Mouse (Mus musculus) embryonic stem cell, embryonic (primary cell): ENCODE data around the gene Tubb1.

Experiments used
- CTCF ChIA-PET, 4 experiments: fragments of 300-600 bp in 2 of 4; fragments of 350-600 bp in 2 of 4; sonication (Branson Sonifier 250); formaldehyde crosslinking; loops; one replicate each; lab custom pipeline; 2022; ENCODE audit warnings: inconsistent platforms in 2 of 4; lab: Charles Lee
- POLR2A ChIA-PET, 4 experiments: fragments of 300-600 bp in 2 of 4; fragments of 350-600 bp in 2 of 4; sonication (Branson Sonifier 250); formaldehyde crosslinking; loops; one replicate each; lab custom pipeline; 2022; ENCODE audit warnings: antibody characterized with exemption in 4 of 4, inconsistent platforms in 1 of 4; lab: Charles Lee

Tubb1 gene

DNA sequence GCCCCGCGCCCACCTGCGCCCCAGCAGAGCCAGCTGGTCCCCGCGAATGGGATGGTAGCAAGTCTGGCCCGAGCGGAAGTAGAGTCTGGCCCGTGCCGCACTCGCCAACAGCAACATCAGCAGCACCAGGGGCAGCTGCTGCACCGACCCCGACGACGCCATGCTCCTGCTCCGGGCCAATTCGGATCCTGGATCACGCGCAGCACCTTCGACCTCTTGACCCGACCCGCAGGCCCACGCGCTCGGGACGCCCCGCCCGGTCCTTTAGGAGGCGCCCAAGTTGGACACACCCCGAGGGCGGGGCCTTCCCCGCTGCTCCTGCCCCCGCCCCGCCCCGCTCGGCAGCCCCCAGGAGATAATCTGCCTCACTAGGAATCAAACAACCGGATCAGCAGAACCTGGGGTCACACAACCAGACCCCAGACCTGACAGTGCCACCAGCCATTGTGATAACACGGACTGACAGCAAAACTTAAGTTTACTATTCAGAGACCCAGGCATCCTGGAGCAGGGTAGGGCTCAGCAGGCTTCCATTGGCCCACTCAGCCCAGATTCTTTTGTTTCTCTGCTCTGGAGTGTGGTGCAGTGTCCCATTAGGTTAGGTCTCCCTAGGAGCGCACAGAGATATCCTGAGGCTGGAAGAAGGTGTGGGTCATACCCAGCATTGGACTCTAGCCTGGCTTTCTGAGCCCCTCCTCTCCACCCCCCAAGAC, 11.6 kb upstream of the Tubb1 start, which contains the start of gene Ctsz:
TSS of gene Ctsz (minus strand) at position 303 of the 713 bp plus-strand sequence.
- POLR2A ChIA-PET, result interaction anchor here (0.6 to 3.0 kb wide), 9 partner anchors 11 to 236 kb away, joined by 3 to 15 read pairs (median 3); partner anchors contain the start of gene Atp5e (in 2 of the 4)

DNA sequence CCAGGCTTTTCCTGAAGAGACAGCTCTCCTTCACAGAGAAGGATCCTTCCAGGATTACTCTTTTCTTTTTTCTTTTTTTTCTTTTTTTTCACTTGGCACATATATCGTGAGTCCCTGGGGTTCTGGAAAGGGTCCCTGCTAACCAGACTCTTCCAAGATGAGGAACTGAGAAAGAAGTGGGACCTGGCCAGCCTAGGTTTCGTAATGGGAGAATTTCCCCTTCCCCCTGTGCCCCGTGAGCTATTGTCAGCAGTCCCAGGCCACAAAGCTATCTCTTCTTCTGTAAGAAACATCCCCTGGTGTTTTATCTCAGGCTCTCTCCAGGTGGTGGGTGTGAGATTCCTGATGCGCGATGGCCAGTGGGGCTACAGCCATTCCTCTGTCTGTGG, 11.1 kb upstream of the Tubb1 start:
- ChIA-PET POLR2A (interaction anchor here in 3 of 4 experiments (0.6 to 3.0 kb wide), 4 partner anchors 12 to 235 kb away, joined by 3 to 15 read pairs (median 4); partner anchors contain the start of gene Atp5e (in 1 of the 3)), CTCF (interaction anchor here in 1 of 4 experiments (0.6 kb wide), 1 partner anchor 33 kb away, joined by 5 read pairs; no protein-coding TSS in a partner anchor)

More for the DNA sequence above, 11.6 kb upstream of the Tubb1 start, which contains the start of gene Ctsz:
- CTCF ChIA-PET, result interaction anchor here in 2 of 4 experiments (0.5 to 0.6 kb wide), 2 partner anchors 33 to 1666 kb away, joined by 3 to 5 read pairs; no protein-coding TSS in a partner anchor

DNA sequence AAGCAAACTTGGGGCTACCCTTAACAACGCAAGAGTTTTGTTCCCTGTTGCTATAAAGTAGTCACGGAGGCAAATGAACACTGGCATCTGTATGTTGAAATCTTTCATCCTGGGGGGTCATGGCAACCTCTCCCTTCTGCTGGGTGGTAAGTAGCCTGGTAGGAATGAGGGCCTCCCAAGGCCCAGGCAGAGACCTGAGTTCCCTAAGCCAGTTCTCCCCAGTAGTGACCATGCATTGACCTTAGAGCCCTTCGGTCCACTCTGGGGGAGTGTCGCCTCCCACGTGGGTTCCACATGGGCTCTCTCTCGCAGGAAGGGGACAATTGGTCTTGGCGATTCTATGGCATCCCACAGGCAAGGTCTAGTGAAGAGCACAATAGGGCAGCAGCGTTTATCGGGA, 10.5 kb upstream of the Tubb1 start:
- POLR2A ChIA-PET, result interaction anchor here in 3 of 4 experiments (0.6 to 3.0 kb wide), 3 partner anchors 12 to 235 kb away, joined by 3 to 15 read pairs (median 6); partner anchors contain the start of gene Atp5e (in 1 of the 3)
- CTCF ChIA-PET, result no interaction called here

DNA sequence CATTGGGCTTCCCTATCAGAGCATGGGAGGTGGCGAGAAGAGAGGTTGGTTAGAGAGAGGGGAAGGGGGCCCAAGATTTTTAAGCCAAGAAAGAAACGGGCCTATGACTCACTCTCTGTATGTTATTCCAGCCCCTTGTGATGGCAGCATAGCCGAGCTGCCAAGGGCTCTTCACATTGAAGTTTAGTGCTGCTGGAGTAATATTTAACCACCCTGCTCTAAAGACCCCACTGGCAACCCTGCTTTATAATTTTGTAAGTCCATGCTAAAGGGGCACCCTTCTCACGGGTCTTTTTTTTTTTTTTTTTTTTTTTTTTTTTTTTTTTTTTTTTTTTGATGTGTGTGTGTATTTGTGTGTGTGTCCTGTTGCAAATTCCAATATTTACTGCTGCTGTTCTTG, 8.6 kb upstream of the Tubb1 start:
- ChIA-PET CTCF (no interaction called here), POLR2A (interaction anchor here in 1 of 4 experiments (0.8 to 1.2 kb wide), 3 partner anchors 16 to 21 kb away, joined by 3 read pairs; no protein-coding TSS in a partner anchor)

DNA sequence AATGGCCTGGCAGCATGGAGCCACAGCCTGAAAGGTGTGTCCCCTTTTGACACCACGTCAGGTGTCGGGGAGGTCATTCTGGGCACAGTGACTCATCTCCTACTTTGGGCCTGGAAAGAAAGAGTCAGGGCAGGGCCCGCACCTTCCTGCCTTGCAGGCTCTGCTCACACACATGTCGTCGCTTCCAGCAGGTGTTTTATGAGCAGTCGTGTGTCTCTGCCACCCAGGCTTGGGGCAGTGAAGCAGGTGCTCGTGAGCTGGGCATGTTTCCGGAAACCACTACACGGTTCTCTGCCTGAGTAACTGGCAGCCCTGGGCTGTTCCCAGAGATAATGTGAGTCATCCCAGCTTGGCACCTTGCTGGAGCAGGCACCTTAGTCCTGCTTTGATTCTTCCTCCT, 8.0 kb upstream of the Tubb1 start:
- CTCF ChIA-PET, result interaction anchor here in 1 of 4 experiments (0.6 kb wide), 1 partner anchor 125 kb away, joined by 3 read pairs; no protein-coding TSS in a partner anchor
- POLR2A ChIA-PET, result interaction anchor here in 2 of 4 experiments (0.7 to 1.2 kb wide), 2 partner anchors 16 to 26 kb away, joined by 3 read pairs; partner anchors contain the start of gene Nelfcd (in 1 of the 2)

DNA sequence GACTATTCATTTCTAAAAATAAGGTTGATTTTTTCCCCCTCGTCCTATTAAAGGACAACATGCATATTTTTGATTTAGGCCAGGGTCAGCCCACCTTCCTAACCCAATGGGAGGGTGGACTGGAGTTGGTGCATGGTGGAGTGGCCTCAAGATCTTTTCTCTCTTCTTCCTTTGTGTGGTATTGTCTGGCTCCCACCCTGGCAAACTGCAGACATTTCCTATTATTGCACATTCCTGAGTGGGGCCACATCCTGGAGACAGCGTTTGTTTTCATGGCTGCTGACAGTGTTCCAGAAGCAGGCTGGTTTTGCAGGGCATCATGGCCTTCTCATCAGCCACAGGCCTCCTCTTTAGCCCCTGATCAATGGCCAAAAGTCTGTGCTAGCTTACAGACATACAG, 7.4 kb upstream of the Tubb1 start:
- ChIA-PET POLR2A (interaction anchor here in 2 of 4 experiments (0.6 to 1.2 kb wide), 3 partner anchors 14 to 27 kb away, joined by 3 read pairs; partner anchors contain the start of gene Nelfcd (in 1 of the 2)), CTCF (interaction anchor here in 1 of 4 experiments (0.8 kb wide), 1 partner anchor 50 kb away, joined by 3 read pairs; no protein-coding TSS in a partner anchor)

DNA sequence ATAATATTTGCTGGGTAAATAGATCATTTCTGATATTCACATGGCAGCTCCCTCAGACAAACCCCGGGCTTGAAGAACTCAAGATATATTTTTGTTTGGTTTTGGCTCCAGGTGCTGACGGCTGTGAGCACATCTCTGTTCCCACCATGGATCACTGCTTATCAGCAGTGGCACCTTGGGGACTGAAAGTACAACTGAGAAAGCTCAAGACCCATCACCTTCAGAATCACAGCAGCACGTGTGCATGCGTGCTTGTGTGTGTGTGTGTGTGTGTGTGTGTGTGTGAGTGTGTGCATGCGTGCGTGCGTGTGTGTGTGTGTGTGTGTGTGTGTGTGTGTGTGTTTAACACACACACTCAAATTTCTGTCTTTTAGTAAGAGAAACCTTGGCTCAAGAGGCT, 6.1 kb upstream of the Tubb1 start:
- ChIA-PET CTCF (interaction anchor here in 1 of 4 experiments (0.5 kb wide), 1 partner anchor 39 kb away, joined by 5 read pairs; no protein-coding TSS in a partner anchor), POLR2A (no interaction called here)

DNA sequence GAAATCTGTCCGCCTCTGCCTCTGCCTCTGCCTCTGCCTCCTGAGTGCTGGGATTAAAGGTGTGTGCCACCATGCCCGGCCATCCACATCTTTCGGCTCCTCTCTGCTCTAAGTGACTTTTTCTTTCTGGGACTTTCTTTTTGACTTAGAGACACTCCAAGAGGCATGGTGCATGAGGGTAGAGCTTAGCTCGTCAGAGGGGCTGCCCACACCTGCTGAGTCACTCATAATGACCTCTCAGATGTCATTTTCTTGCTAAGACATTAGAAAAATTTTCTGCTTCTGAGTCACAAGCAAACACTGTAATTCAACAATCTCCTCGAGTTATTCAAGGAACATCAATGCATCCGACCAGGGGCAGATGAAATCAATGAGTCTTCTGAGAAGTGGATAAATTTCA, 5.5 kb upstream of the Tubb1 start:
- ChIA-PET CTCF (no interaction called here), POLR2A (interaction anchor here in 1 of 4 experiments (1.1 kb wide), 1 partner anchor 14 kb away, joined by 4 read pairs; no protein-coding TSS in a partner anchor)

DNA sequence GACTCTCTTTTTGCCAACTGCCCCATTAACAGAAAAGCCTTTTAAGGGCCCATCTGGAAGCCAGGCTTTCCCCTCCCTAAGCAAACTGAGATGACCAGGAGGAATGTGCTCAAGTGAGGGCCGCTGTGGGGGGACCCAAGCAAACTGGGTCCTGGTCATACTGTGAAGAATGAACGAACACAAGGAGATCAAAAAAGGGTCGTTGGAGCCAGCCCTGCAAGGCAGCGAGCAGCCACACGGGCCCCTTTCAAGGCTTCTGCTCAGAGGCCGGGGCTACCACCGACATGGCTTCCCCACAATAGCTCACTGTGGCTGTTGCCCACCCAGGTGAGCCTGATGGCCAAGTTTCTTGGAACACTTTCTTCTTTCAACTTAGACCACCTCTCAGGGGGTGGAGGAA, 4.0 kb upstream of the Tubb1 start:
- ChIA-PET CTCF (interaction anchor here in 1 of 4 experiments (0.6 kb wide), 1 partner anchor 15 kb away, joined by 3 read pairs; no protein-coding TSS in a partner anchor), POLR2A (interaction anchor here in 2 of 4 experiments (0.9 to 1.2 kb wide), 2 partner anchors 16 to 18 kb away, joined by 3 read pairs; partner anchors contain the start of gene Atp5e (in 1 of the 2))

DNA sequence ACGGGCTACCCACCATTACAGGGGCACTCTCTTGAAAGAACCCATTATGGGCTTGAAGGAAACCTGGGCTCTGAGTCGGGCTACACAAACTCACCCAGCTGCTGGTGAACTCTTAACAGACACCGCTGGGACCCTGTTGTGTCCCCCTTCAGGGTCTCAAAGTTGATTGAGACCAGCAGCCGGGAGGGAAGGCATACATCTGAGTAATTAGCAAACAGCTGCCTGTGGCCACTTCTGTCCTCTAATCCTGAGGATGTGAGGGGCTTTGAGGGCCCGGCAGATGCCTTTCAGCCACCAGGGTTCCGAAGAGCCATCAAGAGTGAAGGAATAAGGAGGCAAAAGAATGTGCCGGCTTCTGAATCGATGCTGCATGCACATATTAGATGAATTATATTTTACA, 3.6 kb upstream of the Tubb1 start:
- ChIA-PET POLR2A (interaction anchor here in 2 of 4 experiments (0.9 to 1.2 kb wide), 2 partner anchors 17 kb away, joined by 3 read pairs; partner anchors contain the start of gene Atp5e (in 1 of the 2)), CTCF (interaction anchor here in 1 of 4 experiments (0.6 kb wide), 1 partner anchor 16 kb away, joined by 3 read pairs; no protein-coding TSS in a partner anchor)

DNA sequence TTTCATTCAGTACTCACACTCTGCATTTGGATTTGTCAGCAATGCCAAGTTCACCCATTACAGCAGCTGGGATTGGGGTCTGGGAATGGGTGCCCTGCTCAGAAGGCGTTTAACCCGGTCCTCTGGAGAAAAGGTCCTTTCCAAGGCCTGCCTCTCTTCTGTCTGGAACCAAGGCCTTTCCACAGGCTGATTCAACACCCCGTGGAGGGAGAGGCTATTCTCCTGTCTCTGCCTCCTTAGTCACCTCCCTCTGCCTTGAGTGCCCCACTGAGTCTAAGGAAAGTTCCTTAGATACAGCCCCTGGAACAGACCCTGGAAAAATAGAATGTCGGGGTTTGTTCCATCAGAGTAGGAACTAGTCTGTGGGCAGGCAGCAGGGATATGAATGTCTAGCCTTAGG, 2.1 kb upstream of the Tubb1 start:
- POLR2A ChIA-PET, result no interaction called here

DNA sequence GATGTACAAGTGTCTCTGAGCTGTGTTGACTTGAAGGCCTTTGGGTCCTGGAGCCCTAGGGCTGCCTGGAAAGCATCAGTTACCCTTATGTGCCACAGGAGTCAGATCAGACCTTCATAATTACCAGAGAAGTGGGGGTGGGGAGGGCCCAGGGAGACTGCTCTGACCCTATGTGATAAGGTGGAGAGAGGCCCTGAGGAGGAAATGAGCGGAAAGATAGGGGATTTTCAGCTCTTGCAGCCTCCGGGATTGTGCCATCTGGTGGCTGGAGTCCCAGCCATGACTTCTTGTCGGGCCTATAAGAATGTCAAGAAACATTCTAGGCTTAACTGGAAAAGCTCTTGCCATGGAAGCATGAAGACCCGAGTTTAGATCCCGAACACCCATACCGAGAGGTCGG, 3.2 kb downstream of the Tubb1 start:
- ChIA-PET CTCF (interaction anchor here in 2 of 4 experiments (1.0 to 1.6 kb wide), 2 partner anchors 141 to 142 kb away, joined by 3 to 5 read pairs; no protein-coding TSS in a partner anchor), POLR2A (interaction anchor here in 1 of 4 experiments (1.0 to 1.2 kb wide), 2 partner anchors 11 to 43 kb away, joined by 3 to 4 read pairs; partner anchors contain the start of gene Atp5e)

More for the DNA sequence above, 2.1 kb upstream of the Tubb1 start:
- CTCF ChIA-PET, result no interaction called here

DNA sequence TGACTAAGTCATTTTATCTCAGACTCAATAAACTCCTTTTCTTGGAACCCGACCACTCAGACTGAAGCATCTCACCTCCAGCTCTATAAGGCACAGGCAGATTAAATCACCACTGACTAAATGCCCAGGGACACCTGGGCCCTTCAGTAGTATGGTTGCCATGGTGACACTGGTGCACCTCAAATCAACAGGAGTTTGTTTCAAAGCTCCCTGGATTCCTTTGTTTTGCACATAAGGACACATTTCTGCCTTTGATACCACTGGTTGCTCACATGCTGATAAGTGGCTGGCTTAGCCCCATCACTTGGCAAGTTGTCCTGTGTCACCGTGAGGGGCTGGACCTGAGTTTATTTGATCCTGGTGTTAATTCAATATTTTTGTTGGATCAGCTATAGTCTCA, 8.9 kb downstream of the Tubb1 start:
- ChIA-PET POLR2A (interaction anchor here in 2 of 4 experiments (0.7 to 1.3 kb wide), 6 partner anchors 9 to 162 kb away, joined by 3 read pairs; no protein-coding TSS in a partner anchor), CTCF (interaction anchor here in 1 of 4 experiments (0.7 kb wide), 1 partner anchor 215 kb away, joined by 3 read pairs; no protein-coding TSS in a partner anchor)

DNA sequence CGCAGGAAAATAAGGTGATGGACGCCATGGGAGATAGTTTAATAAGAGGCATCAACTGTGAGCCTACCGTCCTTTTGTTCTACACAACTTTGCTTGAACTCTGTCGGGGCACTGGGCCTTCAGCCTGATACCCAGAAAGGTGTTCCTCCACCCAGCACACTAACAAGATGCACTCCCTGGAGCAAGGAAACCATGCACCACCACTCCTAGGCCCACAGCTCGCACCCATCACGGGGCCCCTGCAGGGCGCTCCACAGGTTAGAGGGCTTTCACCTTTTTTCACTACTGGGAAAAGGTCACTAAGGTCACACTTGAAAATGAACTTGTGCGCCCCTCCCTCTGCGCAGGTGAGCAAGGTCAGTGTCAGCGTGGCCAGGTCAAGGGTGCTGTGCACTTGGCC, 12.9 kb downstream of the Tubb1 start:
- POLR2A ChIA-PET, result interaction anchor here (0.8 to 5.3 kb wide), 15 partner anchors 9 to 804 kb away, joined by 3 to 47 read pairs (median 4); partner anchors contain the start of genes Ctsz (in 2 of the 4), Prelid3b (in 2 of the 4), Gnas (in 1 of the 4) and Nelfcd (in 1 of the 4)
- CTCF ChIA-PET, result no interaction called here

DNA sequence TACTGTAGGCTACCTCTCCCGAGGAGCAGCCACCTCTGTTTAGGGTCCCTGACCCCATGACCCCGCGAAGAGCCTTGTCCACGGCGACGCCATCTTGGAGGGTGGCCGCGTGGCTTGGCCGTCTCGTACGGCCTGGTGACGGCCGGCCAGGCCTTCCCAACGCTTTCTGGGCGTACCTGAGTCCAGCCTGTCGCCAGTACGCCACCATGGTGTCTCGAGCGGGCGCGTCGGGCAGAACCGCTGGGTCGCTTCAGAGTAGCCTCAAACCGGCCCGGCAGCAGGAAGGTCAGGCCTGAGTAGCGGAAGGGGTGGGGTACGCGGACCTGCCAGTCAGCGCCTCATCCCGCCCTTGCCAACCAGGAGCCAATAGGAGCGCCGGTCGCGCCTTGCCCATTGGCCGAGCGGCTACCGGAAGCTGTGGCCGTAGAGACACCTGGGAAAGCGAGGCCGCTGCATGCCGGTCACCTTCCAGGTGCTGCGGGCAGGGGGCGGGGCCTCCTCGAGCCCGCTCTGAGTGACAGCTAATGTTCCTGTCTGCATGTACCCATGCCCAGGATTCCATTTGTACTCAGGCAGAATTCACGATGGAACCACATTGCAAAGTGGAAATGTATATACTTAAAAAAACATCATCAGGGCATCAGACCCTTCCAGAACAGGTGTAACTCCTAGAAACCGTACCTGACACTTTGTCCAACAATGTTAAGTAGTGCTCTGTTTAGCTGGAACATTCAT, 13.5 kb downstream of the Tubb1 start, which contains the start of gene Atp5e:
TSS of gene Atp5e (minus strand) at position 317 of the 735 bp plus-strand sequence.
- CTCF ChIA-PET, result interaction anchor here in 2 of 4 experiments (1.0 to 1.8 kb wide), 2 partner anchors 210 kb away, joined by 4 to 5 read pairs; no protein-coding TSS in a partner anchor
- POLR2A ChIA-PET, result interaction anchor here (0.6 to 5.3 kb wide), 24 partner anchors 8 to 804 kb away, joined by 3 to 47 read pairs (median 4); partner anchors contain the start of genes Ctsz (in 2 of the 4), Prelid3b (in 2 of the 4), Tubb1 (in 2 of the 4) and Nelfcd (in 1 of the 4)

DNA sequence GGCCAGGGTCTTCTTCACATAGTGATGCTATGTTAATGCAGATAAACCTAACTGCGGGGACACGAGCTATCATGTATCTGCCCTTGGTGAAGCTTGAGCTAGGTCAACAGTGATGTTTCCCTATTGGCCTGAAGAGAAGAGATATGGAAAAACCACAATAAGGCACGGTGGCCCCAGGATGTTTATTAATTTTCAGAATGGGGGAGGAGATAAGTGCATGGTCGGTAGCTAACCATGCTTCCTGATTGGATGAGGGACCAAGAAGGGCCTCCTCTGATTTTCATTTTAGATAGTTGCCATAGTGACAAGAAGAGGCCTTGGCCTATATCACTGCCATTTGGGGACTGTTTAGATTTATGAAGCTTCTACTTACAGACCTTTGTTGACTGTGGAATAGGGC, 19.8 kb downstream of the Tubb1 start:
- POLR2A ChIA-PET, result interaction anchor here in 2 of 4 experiments (1.2 to 7.0 kb wide), 3 partner anchors 7 to 186 kb away, joined by 3 to 47 read pairs (median 40); partner anchors contain the start of gene Atp5e (in 2 of the 2)
- CTCF ChIA-PET, result no interaction called here

DNA sequence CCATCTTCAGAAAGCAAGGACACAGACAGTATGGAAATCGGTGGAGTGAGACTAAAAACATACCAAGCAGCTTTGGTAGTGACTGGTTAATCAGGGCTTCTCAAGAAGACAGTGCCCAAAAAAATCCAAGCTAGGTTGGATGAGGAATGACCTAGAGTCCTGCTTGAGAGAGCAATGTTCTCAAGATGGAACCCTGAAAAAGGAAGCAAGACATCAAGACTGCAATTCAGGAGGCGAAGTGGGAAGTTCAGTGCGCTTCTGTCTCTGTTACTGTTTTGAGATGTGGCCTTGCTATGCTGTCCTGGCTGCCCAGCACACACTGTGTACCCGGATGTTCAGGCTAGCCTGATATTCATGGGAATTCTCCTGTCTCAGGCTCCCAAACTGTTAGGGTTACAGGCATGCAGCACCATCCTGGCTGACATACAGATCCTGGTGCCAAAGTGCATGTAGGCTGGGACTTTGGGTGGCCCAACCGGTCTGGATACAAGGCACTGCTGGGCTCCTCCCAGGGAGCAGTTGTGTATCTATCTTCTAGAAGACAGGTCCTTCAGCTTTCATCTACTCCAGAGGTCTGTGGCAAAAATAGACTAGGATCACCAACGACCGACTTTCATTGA, 20.4 kb downstream of the Tubb1 start:
- CTCF ChIA-PET, result no interaction called here
- POLR2A ChIA-PET, result interaction anchor here in 2 of 4 experiments (0.6 to 7.0 kb wide), 5 partner anchors 8 to 358 kb away, joined by 3 to 47 read pairs (median 5); partner anchors contain the start of genes Atp5e (in 2 of the 2) and Tubb1 (in 1 of the 2)
